Mouse (Mus musculus) forebrain, postnatal 0 days (tissue): ENCODE results near the gene Ndufaf2. TPM values are rescaled to one million over a fixed set of nuclear protein-coding genes. Genes with fewer than 3 reads are reported as not detected.

Experiments used
- ATAC-seq: fragments of 200-750 bp; cut with Nextera tagmentation; 2 replicates; pipeline ENCODE4 v1.8.0; 2017; ENCODE audit warnings: mild to moderate bottlenecking, moderate library complexity
- DNase-seq: peaks from one replicate; pipeline ENCODE4 v3.0.0-alpha.2; 2015
- H3K27ac ChIP-seq: fragments of 300-500 bp; sonication (generic); 2 replicates; pipeline ENCODE4 v1.5.1; 2014; ENCODE audit warnings: low read depth, mild to moderate bottlenecking, antibody characterized with exemption, low read length, moderate library complexity, mixed read lengths
- H3K27me3 ChIP-seq: fragments of 300-500 bp; sonication (generic); 2 replicates; pipeline ENCODE4 v1.6.1; 2014; ENCODE audit warnings: mild to moderate bottlenecking, low read length, mixed read lengths; ENCODE audit not compliant: insufficient read depth
- H3K36me3 ChIP-seq: fragments of 300-500 bp; sonication (generic); 2 replicates; pipeline ENCODE4 v1.6.1; 2014; ENCODE audit warnings: mild to moderate bottlenecking, moderate library complexity; ENCODE audit not compliant: insufficient read depth
- H3K4me1 ChIP-seq: fragments of 300-500 bp; sonication (generic); 2 replicates; pipeline ENCODE4 v1.6.1; 2014; ENCODE audit warnings: antibody characterized with exemption; ENCODE audit not compliant: insufficient read depth
- H3K4me2 ChIP-seq: fragments of 300-500 bp; sonication (generic); 2 replicates; pipeline ENCODE4 v1.6.1; 2014; ENCODE audit warnings: low read depth, mild to moderate bottlenecking, moderate library complexity
- H3K4me3 ChIP-seq: fragments of 300-500 bp; sonication (generic); 2 replicates; pipeline ENCODE4 v1.5.1; 2014; ENCODE audit warnings: low read depth, low read length, mixed read lengths
- H3K9ac ChIP-seq: fragments of 300-500 bp; sonication (generic); 2 replicates; pipeline ENCODE4 v1.6.1; 2014; ENCODE audit warnings: mild to moderate bottlenecking
- H3K9me3 ChIP-seq: fragments of 300-500 bp; sonication (generic); 2 replicates; pipeline ENCODE4 v1.6.1; 2016; ENCODE audit warnings: low read length
- CTCF ChIP-seq: sonication (generic); IDR thresholded peaks from 2 replicates; pipeline ENCODE4 v1.5.1; 2016; ENCODE audit warnings: antibody characterized with exemption, control low read depth, low read depth
- WGBS: fragments of 180-500 bp; shearing (Covaris S2); extraction: QIAGEN DNeasy Blood & Tissue Kit; methylation state at CpG from one replicate; pipeline ENCODE4 v1.1.7; 2014; 5-methylcytosine and 5-hydroxymethylcytosine counted together
- polyA plus RNA-seq: library from polyadenylated mRNA; unstranded; fragments of >200 nt; fragmentation: Nextera tagmentation; extraction: Ambion mirVana; gene quantifications from 2 replicates; pipeline ENCODE4 v1.2.1, GENCODE M21; 2015
- total RNA-seq: library from RNA; depleted of rRNA; stranded (reverse); fragments of >200 nt; gene quantifications from 2 replicates; pipeline ENCODE4 v1.2.3, GENCODE M21; 2014

Gene Ndufaf2
- total and polyA plus RNA-seq, 2 experiments from 2014 or later, result 22.1 to 84.1 TPM

- 77% methylated on average over 4 of the region's 4 CpGs for WGBS
- no peak overlapping the region for H3K27ac ChIP-seq
- ATAC-seq, result no peak
- no peak overlapping the region for H3K4me3 ChIP-seq
- H3K27me3 ChIP-seq, result no peaks in the 10 kb centered on the region
- H3K4me1 ChIP-seq, result no peaks in the 10 kb centered on the region
- H3K4me2 ChIP-seq, result no peak overlapping the region
- TF ChIP-seq CTCF, result no peak
- no peak overlapping the region for H3K9ac ChIP-seq
- DNase-seq, result no peak
- no peaks in the 10 kb centered on the region for H3K36me3 ChIP-seq
- H3K9me3 ChIP-seq, result no peaks in the 10 kb centered on the region
These were observed 71.7 kb downstream of the Ndufaf2 start for GRCm38 (mm10) chr13:108086724-108087123.

- DNase-seq (no peak), ATAC-seq (no peak; the same call in 1 of the 2 replicates)
- Histone ChIP-seq H3K36me3 (no peaks in the 10 kb centered on the region), H3K4me2 (no peak overlapping the region), H3K4me3 (no peak overlapping the region), H3K27ac (no peak overlapping the region), H3K27me3 (no peaks in the 10 kb centered on the region), H3K4me1 (no peaks in the 10 kb centered on the region), H3K9ac (no peak overlapping the region), H3K9me3 (no peaks in the 10 kb centered on the region)
- WGBS, result 76% methylated on average over 5 of the region's 5 CpGs
- no peak for TF ChIP-seq CTCF
These were observed 72.4 kb downstream of the Ndufaf2 start for GRCm38 (mm10) chr13:108086036-108086435.

GRCm38 (mm10) chr13:108084086-108084485, 74.3 kb downstream of the Ndufaf2 start:
- WGBS, result 84% methylated on average over 4 of the region's 4 CpGs
- no peaks in the 10 kb centered on the region for H3K36me3 ChIP-seq
- DNase-seq, result no peak
- no peak overlapping the region for H3K27ac ChIP-seq
- no peaks in the 10 kb centered on the region for H3K4me1 ChIP-seq
- no peak overlapping the region for H3K4me2 ChIP-seq
- no peak overlapping the region for H3K9ac ChIP-seq
- no peaks in the 10 kb centered on the region for H3K27me3 ChIP-seq
- H3K4me3 ChIP-seq, result no peak overlapping the region
- ATAC-seq, result no peak
- no peaks in the 10 kb centered on the region for H3K9me3 ChIP-seq
- no peak for TF ChIP-seq CTCF

DNA sequence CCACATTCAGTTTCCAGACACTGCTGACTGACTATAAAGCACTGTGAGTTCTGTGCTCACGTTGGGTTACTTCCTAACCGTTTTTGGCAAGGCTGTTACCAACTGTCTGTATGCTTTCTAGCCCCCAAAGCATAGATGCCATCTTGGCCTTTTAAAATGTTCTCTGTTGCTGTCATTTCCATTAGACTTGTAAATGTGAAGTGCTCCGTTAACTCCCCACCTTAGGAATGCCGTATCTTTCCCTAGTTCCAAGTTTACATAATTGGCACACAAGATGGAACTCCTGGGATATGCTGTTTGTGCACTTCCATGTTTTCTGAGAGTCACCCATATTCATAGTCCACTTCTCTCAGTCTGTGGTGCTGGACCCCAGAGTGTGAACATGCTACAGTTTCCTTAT, 80.5 kb downstream of the Ndufaf2 start:
- Histone ChIP-seq H3K4me2 (no peak overlapping the region), H3K4me3 (no peak overlapping the region), H3K36me3 (no peaks in the 10 kb centered on the region), H3K27ac (no peak overlapping the region), H3K27me3 (no peaks in the 10 kb centered on the region), H3K9ac (no peak overlapping the region), H3K4me1 (0 out of 2 replicates have a peak, but pooled peaks cover 3% of the 10 kb centered on the region), H3K9me3 (no peaks in the 10 kb centered on the region)
- no peak for TF ChIP-seq CTCF
- ATAC-seq, result no peak
- 63% methylated on average over 4 of the region's 4 CpGs for WGBS
- DNase-seq, result no peak

- no peak for ATAC-seq
- H3K9me3 ChIP-seq, result no peaks in the 10 kb centered on the region
- no peak overlapping the region for H3K9ac ChIP-seq
- no peaks in the 10 kb centered on the region for H3K36me3 ChIP-seq
- DNase-seq, result peak; percentile 24
- no peak for TF ChIP-seq CTCF
- 58% methylated on average over 6 of the region's 6 CpGs for WGBS
- 0 out of 2 replicates have a peak, but pooled peaks cover 3% of the 10 kb centered on the region for H3K4me1 ChIP-seq
- no peak overlapping the region for H3K4me2 ChIP-seq
- H3K27me3 ChIP-seq, result no peaks in the 10 kb centered on the region
- H3K27ac ChIP-seq, result no peak overlapping the region
- no peak overlapping the region for H3K4me3 ChIP-seq
These were observed 80.9 kb downstream of the Ndufaf2 start for GRCm38 (mm10) chr13:108077476-108077875.

GRCm38 (mm10) chr13:108070171-108070570, 88.3 kb downstream of the Ndufaf2 start:
- no peaks in the 10 kb centered on the region for H3K27me3 ChIP-seq
- no peak overlapping the region for H3K4me3 ChIP-seq
- no peaks in the 10 kb centered on the region for H3K36me3 ChIP-seq
- 95% methylated on average over 10 of the region's 10 CpGs for WGBS
- H3K27ac ChIP-seq, result no peak overlapping the region
- H3K4me2 ChIP-seq, result no peak overlapping the region
- no peaks in the 10 kb centered on the region for H3K4me1 ChIP-seq
- H3K9ac ChIP-seq, result no peak overlapping the region
- H3K9me3 ChIP-seq, result no peaks in the 10 kb centered on the region
- TF ChIP-seq CTCF, result no peak
- ATAC-seq (no peak), DNase-seq (no peak)

- ATAC-seq (peak; percentile 54; the same call in 1 of the 2 replicates), DNase-seq (no peak)
- 48% methylated on average over 4 of the region's 4 CpGs for WGBS
- H3K36me3 ChIP-seq, result no peaks in the 10 kb centered on the region
- H3K27ac ChIP-seq, result no peak overlapping the region
- no peaks in the 10 kb centered on the region for H3K9me3 ChIP-seq
- no peaks in the 10 kb centered on the region for H3K27me3 ChIP-seq
- TF ChIP-seq CTCF, result no peak
- H3K9ac ChIP-seq, result no peak overlapping the region
- H3K4me1 ChIP-seq, result no peaks in the 10 kb centered on the region; the same call in 1 of the 2 replicates
- no peak overlapping the region for H3K4me2 ChIP-seq
- no peak overlapping the region for H3K4me3 ChIP-seq
These were observed 89.3 kb downstream of the Ndufaf2 start for GRCm38 (mm10) chr13:108069151-108069550.
